Mouse (Mus musculus) stomach, embryonic 14.5 days (tissue): Measurements from ENCODE around the gene Cyb561. TPM values are rescaled to one million over a fixed set of nuclear protein-coding genes. Genes with fewer than 3 reads are reported as not detected.
A peak's percentile ranks its signal among the peaks of the same experiment; 100 is the strongest.

ENCODE experiments used
- ATAC-seq: fragments of 200-750 bp; cut with Nextera tagmentation; 2 replicates; pipeline ENCODE4 v1.8.0; 2017; ENCODE audit warnings: low read depth, moderate TSS enrichment; ENCODE audit not compliant: insufficient number of reproducible peaks, insufficient read depth, low FRiP score
- H3K27ac ChIP-seq: fragments of 300-500 bp; sonication (generic); 2 replicates; pipeline ENCODE4 v1.5.1; 2014; ENCODE audit warnings: mild to moderate bottlenecking, low read length, moderate library complexity, mixed read lengths
- H3K27me3 ChIP-seq: fragments of 300-500 bp; sonication (generic); 2 replicates; pipeline ENCODE4 v1.6.1; 2014; ENCODE audit warnings: low read length, control low read depth, mixed read lengths; ENCODE audit not compliant: control insufficient read depth, insufficient read depth
- H3K36me3 ChIP-seq: fragments of 300-500 bp; sonication (generic); 2 replicates; pipeline ENCODE4 v1.6.1; 2014; ENCODE audit warnings: mild to moderate bottlenecking, control low read depth, low read length, moderate library complexity, mixed read lengths; ENCODE audit not compliant: control insufficient read depth, insufficient read depth
- H3K4me1 ChIP-seq: fragments of 300-500 bp; sonication (generic); 2 replicates; pipeline ENCODE4 v1.6.1; 2014; ENCODE audit warnings: low read length, control low read depth, mixed read lengths; ENCODE audit not compliant: control insufficient read depth, insufficient read depth
- H3K4me2 ChIP-seq: fragments of 300-500 bp; sonication (generic); replicated peaks from 2 replicates; pipeline ENCODE4 v1.6.1; 2014; ENCODE audit warnings: low read depth, low read length, control low read depth
- H3K4me3 ChIP-seq: fragments of 300-500 bp; sonication (generic); 2 replicates; pipeline ENCODE4 v1.5.1; 2014; ENCODE audit warnings: low read depth, low read length, control low read depth
- H3K9ac ChIP-seq: fragments of 300-500 bp; sonication (generic); replicated peaks from 2 replicates; pipeline ENCODE4 v1.6.1; 2014; ENCODE audit warnings: low read depth, mild to moderate bottlenecking, control low read depth, low read length, moderate library complexity, mixed read lengths
- H3K9me3 ChIP-seq: fragments of 300-500 bp; sonication (generic); 2 replicates; pipeline ENCODE4 v1.6.1; 2016; ENCODE audit warnings: low read depth, low read length, control low read depth; ENCODE audit not compliant: control insufficient read depth
- WGBS: fragments of 180-500 bp; shearing (Covaris S2); extraction: QIAGEN DNeasy Blood & Tissue Kit; methylation state at CpG from one replicate; pipeline ENCODE4 v1.1.7; 2014; 5-methylcytosine and 5-hydroxymethylcytosine counted together
- polyA plus RNA-seq: library from polyadenylated mRNA; unstranded; fragments of >200 nt; fragmentation: Nextera tagmentation; extraction: Ambion mirVana; gene quantifications from 2 replicates; pipeline ENCODE4 v1.2.1, GENCODE M21; 2014

Cyb561 gene
- polyA plus RNA-seq, 1 experiment from 2014 or later: 36.8 TPM

- H3K4me2 ChIP-seq: no peak overlapping the region
- no peak overlapping the region for H3K4me3 ChIP-seq
- no peak overlapping the region for H3K9ac ChIP-seq
- 69% methylated on average over 2 of the region's 2 CpGs for WGBS
- no peak for ATAC-seq
- H3K27ac ChIP-seq: no peak overlapping the region
- no peaks in the 10 kb centered on the region for H3K36me3 ChIP-seq
- no peaks in the 10 kb centered on the region for H3K27me3 ChIP-seq
- 0 out of 2 replicates have a peak, but pooled peaks cover 2% of the 10 kb centered on the region for H3K4me1 ChIP-seq
- no peaks in the 10 kb centered on the region for H3K9me3 ChIP-seq
Observed at GRCm38 (mm10) chr11:105948255-105948654, 4.9 kb downstream of the Cyb561 start.

- no peak overlapping the region for H3K9ac ChIP-seq
- peak overlapping the region; percentile 75 for H3K27ac ChIP-seq
- H3K27me3 ChIP-seq: no peaks in the 10 kb centered on the region
- H3K9me3 ChIP-seq: no peaks in the 10 kb centered on the region
- H3K4me2 ChIP-seq: no peak overlapping the region
- WGBS: 33% methylated on average over 11 of the region's 11 CpGs
- no peak; the same call in 1 of the 2 replicates for ATAC-seq
- H3K36me3 ChIP-seq: no peaks in the 10 kb centered on the region
- H3K4me1 ChIP-seq: 0 out of 2 replicates have a peak, but pooled peaks cover 7% of the 10 kb centered on the region
- H3K4me3 ChIP-seq: no peak overlapping the region
Observed at GRCm38 (mm10) chr11:105946694-105947154, 6.4 kb downstream of the Cyb561 start.

GRCm38 (mm10) chr11:105944770-105945672 lies 8.1 kb downstream of the Cyb561 start:
- 69% methylated on average over 16 of the region's 16 CpGs for WGBS

DNA sequence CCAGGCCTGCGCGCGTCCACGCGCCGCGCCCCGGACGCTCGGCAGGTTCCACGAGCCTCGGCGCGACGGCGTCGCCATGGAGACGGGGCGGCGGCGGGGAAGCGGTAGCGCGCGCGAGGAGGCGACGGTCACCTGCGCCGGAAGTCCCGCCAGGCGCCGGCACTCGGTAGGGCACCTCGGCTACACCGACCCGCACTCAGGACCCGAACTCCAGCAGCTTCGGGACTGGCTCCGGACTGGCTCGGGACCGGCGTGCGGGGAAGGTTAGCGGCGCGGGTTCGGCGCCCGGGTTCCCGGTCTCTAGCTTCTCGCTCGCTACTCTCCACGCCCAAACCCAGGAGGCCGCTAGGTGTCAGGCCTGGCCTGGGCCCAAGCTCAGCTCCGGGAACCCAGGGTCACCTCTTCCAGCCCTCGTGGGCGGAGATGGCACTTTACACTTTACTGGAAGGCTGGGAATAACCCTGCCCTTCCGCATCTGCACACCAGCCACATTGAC lies 9.0 kb downstream of the Cyb561 start:
- Histone ChIP-seq H3K4me1 (0 out of 2 replicates have a peak, but pooled peaks cover 7% of the 10 kb centered on the region), H3K4me2 (peak overlapping the region; percentile 73), H3K27ac (peak overlapping the region; percentile 70; the same call in 1 of the 2 replicates), H3K27me3 (no peaks in the 10 kb centered on the region), H3K4me3 (peak overlapping the region; percentile 59), H3K9ac (peak overlapping the region; percentile 40), H3K9me3 (no peaks in the 10 kb centered on the region), H3K36me3 (no peaks in the 10 kb centered on the region)
- WGBS: under 1% methylated on average over 49 of the region's 59 CpGs
- peak; percentile 73 for ATAC-seq

More at GRCm38 (mm10) chr11:105944770-105945672, 8.1 kb downstream of the Cyb561 start:
- no peak for ATAC-seq
- Histone ChIP-seq H3K9ac (no peak overlapping the region), H3K27me3 (no peaks in the 10 kb centered on the region), H3K27ac (peak overlapping the region; percentile 70; the same call in 1 of the 2 replicates), H3K4me3 (peak overlapping the region; percentile 59; the same call in 1 of the 2 replicates), H3K4me2 (peak overlapping the region; percentile 73), H3K36me3 (no peaks in the 10 kb centered on the region), H3K4me1 (0 out of 2 replicates have a peak, but pooled peaks cover 7% of the 10 kb centered on the region), H3K9me3 (no peaks in the 10 kb centered on the region)

GRCm38 (mm10) chr11:105943133-105944102 lies 9.7 kb downstream of the Cyb561 start:
- peak overlapping the region; percentile 73 for H3K4me2 ChIP-seq
- H3K27ac ChIP-seq: peak overlapping the region; percentile 70
- H3K36me3 ChIP-seq: no peaks in the 10 kb centered on the region
- H3K4me3 ChIP-seq: peak overlapping the region; percentile 59
- ATAC-seq: no peak
- no peaks in the 10 kb centered on the region for H3K9me3 ChIP-seq
- WGBS: 5% methylated on average over 46 of the region's 47 CpGs
- H3K9ac ChIP-seq: peak overlapping the region; percentile 40
- H3K27me3 ChIP-seq: no peaks in the 10 kb centered on the region
- H3K4me1 ChIP-seq: 0 out of 2 replicates have a peak, but pooled peaks cover 7% of the 10 kb centered on the region

DNA sequence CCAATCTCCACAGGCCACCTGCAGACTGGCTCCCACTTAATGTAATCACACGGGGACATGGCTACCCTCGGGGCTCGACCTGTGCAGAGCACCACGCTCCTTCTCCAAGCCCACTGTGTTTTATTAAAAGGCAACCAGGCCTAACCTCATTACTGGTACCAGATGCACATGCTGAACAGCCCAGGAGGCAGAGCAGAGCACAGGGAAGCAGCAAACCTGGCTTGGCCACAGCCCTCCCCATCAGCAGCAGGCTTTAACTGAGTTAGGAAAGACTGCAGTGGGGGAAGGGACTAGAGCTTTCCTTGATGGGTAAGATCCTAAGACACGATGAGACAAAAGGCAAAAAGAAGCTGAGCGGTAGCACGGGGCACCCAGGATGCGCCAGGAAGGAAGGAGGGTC lies 11.2 kb downstream of the Cyb561 start:
- Histone ChIP-seq H3K9ac (no peak overlapping the region), H3K27me3 (no peaks in the 10 kb centered on the region), H3K4me3 (no peak overlapping the region), H3K27ac (no peak overlapping the region), H3K4me2 (no peak overlapping the region), H3K9me3 (no peaks in the 10 kb centered on the region), H3K4me1 (0 out of 2 replicates have a peak, but pooled peaks cover 7% of the 10 kb centered on the region), H3K36me3 (no peaks in the 10 kb centered on the region)
- ATAC-seq: no peak
- 69% methylated on average over 8 of the region's 8 CpGs for WGBS

GRCm38 (mm10) chr11:105938771-105939170 lies 14.4 kb downstream of the Cyb561 start:
- no peaks in the 10 kb centered on the region for H3K27me3 ChIP-seq
- no peak overlapping the region for H3K4me3 ChIP-seq
- 0 out of 2 replicates have a peak, but pooled peaks cover 5% of the 10 kb centered on the region for H3K4me1 ChIP-seq
- 54% methylated on average over 9 of the region's 9 CpGs for WGBS
- no peaks in the 10 kb centered on the region for H3K36me3 ChIP-seq
- ATAC-seq: no peak
- H3K9ac ChIP-seq: no peak overlapping the region
- no peak overlapping the region for H3K27ac ChIP-seq
- H3K4me2 ChIP-seq: no peak overlapping the region
- H3K9me3 ChIP-seq: no peaks in the 10 kb centered on the region

GRCm38 (mm10) chr11:105936974-105937373 lies 16.2 kb downstream of the Cyb561 start:
- no peaks in the 10 kb centered on the region for H3K9me3 ChIP-seq
- WGBS: 91% methylated on average over 3 of the region's 3 CpGs
- no peak for ATAC-seq

More at GRCm38 (mm10) chr11:105936974-105937373, 16.2 kb downstream of the Cyb561 start:
- Histone ChIP-seq H3K27me3 (no peaks in the 10 kb centered on the region), H3K4me2 (no peak overlapping the region), H3K4me3 (no peak overlapping the region), H3K9ac (no peak overlapping the region), H3K4me1 (no peaks in the 10 kb centered on the region), H3K36me3 (no peaks in the 10 kb centered on the region), H3K27ac (no peak overlapping the region)
